Mouse (Mus musculus) gastrocnemius, adult 2 months (tissue): Measurements from ENCODE around the gene Krtap27-1. TPM values are rescaled to one million over a fixed set of nuclear protein-coding genes. Genes with fewer than 3 reads are reported as not detected.

ENCODE experiments used
- DNase-seq: peaks from one replicate; pipeline ENCODE4 v3.0.0; 2022
- H3K27ac ChIP-seq: fragments of 200-600 bp; 2 replicates; pipeline ENCODE4 v1.8.1; 2022; ENCODE audit warnings: mild to moderate bottlenecking
- H3K4me3 ChIP-seq: fragments of 200-600 bp; 2 replicates; pipeline ENCODE4 v1.8.1; 2022; ENCODE audit warnings: mild to moderate bottlenecking, moderate library complexity
- CTCF ChIP-seq: fragments of 200-600 bp; IDR thresholded peaks from 2 replicates; pipeline ENCODE4 v1.8.1; 2022; ENCODE audit warnings: antibody characterized with exemption, mild to moderate bottlenecking, moderate library complexity
- intact Hi-C: fragments of 180-260 bp; cut with DNase I; formaldehyde crosslinking; loops from one replicate; pipeline ENCODE4 v1.15.1; 2025
- long read RNA-seq, 2 experiments: library from polyadenylated mRNA; stranded (forward); transcript quantifications; one replicate each; pipeline ENCODE4 v2.0.0; 2021
- total RNA-seq, 2 experiments: library from RNA; stranded (reverse); gene quantifications; 2 replicates each; pipeline ENCODE4 v1.2.3; 2021

The Krtap27-1 gene
- total RNA-seq = not detected
- long read RNA-seq, experiment 1 = 0 reads
- long read RNA-seq, experiment 2 = 0 reads

- intact Hi-C loops = no loop called here
- Histone ChIP-seq H3K27ac (no peak within 1 kb of the TSS), H3K4me3 (no peak within 1 kb of the TSS)
- no peak for TF ChIP-seq CTCF
- DNase-seq = no peak
Observed at GRCm38 (mm10) chr16:88671571-88671970, at the start of gene Krtap27-1. Gene Krtap27-1, minus strand, starts transcription at chr16:88671671.

- no peak for DNase-seq
- Histone ChIP-seq H3K27ac (no peak overlapping the region), H3K4me3 (no peak overlapping the region)
- TF ChIP-seq CTCF = no peak
- intact Hi-C loops = no loop called here
Observed at GRCm38 (mm10) chr16:88720031-88720430, 48.6 kb upstream of the Krtap27-1 start.

DNA sequence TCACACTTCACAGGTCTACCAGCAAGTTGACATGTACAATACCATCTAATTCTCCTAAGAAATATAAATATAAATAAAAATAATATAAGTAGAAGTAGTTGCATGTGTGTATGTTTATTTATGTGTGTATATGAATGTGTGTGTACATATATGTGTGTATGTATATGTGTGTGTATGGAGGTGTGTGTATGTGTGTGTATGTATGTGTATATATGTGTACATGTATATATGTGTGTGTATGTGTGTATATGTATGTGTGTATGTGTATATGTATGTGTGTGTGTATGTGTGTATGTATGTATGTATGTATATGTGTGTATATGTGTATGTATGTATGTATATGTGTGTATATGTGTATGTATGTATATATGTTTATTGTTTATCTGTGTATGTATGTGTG, 45.1 kb upstream of the Krtap27-1 start:
- Histone ChIP-seq H3K27ac (no peak overlapping the region), H3K4me3 (no peak overlapping the region)
- no peak for TF ChIP-seq CTCF
- intact Hi-C loops = loop anchor here (10.0 kb wide), 1 partner anchor 108 kb away; the partner anchor contains the start of genes Krtap14 and Krtap15
- DNase-seq = no peak

DNA sequence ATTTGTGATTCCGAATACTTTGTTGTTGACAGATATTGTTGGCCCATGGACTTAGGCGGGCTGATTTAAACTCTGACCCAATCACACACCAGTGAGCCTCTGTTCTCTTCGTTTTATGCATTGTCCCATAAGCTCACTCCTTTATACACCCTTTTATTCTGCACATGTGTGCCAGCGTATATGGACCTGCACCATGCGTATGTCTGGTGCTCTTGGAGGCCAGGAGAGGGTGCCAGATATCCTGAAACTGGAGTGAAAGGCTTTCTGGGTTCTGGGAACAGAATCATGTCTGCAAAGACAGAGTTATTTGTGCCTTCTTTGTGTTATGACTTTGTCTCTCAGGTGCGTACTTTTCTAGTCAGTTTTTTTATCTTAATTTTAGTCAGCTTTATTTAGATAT, 39.8 kb upstream of the Krtap27-1 start:
- peak; percentile 17; the same call in 1 of the 2 replicates for TF ChIP-seq CTCF
- H3K4me3 ChIP-seq = no peak overlapping the region
- no peak for DNase-seq
- H3K27ac ChIP-seq = no peak overlapping the region
- intact Hi-C loops = loop anchor here (5.0 to 10.0 kb wide), 2 partner anchors 114 to 124 kb away; partner anchors contain the start of genes Krtap14 and Krtap15

DNA sequence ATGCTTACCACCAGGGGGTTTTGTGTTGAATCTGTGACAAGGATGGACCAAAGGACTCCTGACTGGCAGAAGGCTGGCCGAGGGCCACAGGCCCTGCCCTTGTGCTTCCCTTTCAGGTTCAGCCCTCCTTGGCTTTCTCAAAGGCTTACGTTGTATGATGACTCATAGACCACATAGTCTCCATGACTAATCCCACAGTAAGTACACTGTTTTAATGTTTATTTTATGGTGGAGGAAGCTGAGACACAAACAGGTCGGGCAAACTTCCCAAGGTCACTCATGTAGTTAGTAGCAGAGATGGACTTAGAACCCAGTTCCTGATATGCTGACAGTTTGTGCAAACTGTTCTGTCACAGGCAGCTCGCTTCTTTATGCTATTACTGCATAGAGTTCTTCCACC, 39.3 kb upstream of the Krtap27-1 start:
- TF ChIP-seq CTCF = no peak
- DNase-seq = no peak
- Histone ChIP-seq H3K27ac (no peak overlapping the region), H3K4me3 (no peak overlapping the region)
- intact Hi-C loops = loop anchor here (5.0 to 10.0 kb wide), 2 partner anchors 114 to 123 kb away; partner anchors contain the start of genes Krtap14 and Krtap15

GRCm38 (mm10) chr16:88707496-88708012, 36.1 kb upstream of the Krtap27-1 start, which contains the start of gene 2310061N02Rik:
Gene 2310061N02Rik, minus strand, starts transcription at chr16:88707962.
- H3K27ac ChIP-seq = no peak within 1 kb of the TSS
- DNase-seq = peak; percentile 36
- no peak for TF ChIP-seq CTCF
- intact Hi-C loops = no loop called here
- no peak within 1 kb of the TSS for H3K4me3 ChIP-seq

- H3K27ac ChIP-seq = no peak overlapping the region
- no peak overlapping the region for H3K4me3 ChIP-seq
- no peak for TF ChIP-seq CTCF
- intact Hi-C loops = no loop called here
- no peak for DNase-seq
Observed at GRCm38 (mm10) chr16:88701072-88701864, 29.8 kb upstream of the Krtap27-1 start.

DNA sequence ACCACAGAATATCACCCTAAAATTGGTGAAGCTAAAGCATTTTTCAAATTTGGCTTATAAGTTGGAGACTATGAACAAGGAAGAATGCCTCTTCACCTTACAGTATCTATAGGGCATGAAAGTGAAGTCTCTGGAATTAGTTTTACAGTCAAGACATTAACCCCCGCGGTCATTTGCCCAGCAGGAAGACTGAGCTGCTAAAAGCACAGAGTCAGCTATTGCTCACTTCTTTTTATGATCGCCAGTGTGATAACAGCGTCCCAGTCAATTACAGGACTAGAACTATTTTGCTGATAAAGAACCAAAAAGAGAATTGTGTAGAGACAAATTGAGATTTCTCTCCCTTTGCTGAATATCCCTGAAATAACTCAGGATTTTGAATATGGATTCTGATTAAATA, 24.8 kb upstream of the Krtap27-1 start:
- intact Hi-C loops = no loop called here
- no peak for TF ChIP-seq CTCF
- DNase-seq = no peak

DNA sequence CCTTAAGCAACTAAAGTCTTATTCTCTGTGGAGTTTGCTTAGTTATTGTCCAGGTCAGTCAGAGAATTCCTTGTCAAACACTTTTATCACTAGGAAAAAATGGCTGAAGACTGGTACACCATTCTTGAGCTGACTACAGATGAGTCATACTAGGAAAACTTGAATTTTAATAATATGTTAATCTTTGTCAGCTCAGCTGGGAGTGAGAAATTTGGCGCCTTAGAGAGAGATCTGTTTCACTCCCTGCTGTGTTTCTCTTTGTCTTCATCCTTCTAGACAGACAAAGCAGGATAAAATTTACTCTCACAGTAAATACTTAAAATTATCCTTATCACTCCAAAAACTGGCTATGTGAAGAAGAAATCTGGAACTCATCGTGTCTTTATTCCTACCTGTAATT, 9.8 kb upstream of the Krtap27-1 start:
- intact Hi-C loops = no loop called here
- Histone ChIP-seq H3K27ac (no peak overlapping the region), H3K4me3 (no peak overlapping the region)
- DNase-seq = no peak
- TF ChIP-seq CTCF = no peak

More for the DNA sequence above, 24.8 kb upstream of the Krtap27-1 start:
- Histone ChIP-seq H3K4me3 (no peak overlapping the region), H3K27ac (no peak overlapping the region)

- no peak for TF ChIP-seq CTCF
- Histone ChIP-seq H3K4me3 (no peak overlapping the region), H3K27ac (no peak overlapping the region)
- intact Hi-C loops = no loop called here
- DNase-seq = no peak
Observed at GRCm38 (mm10) chr16:88679099-88679498, 7.6 kb upstream of the Krtap27-1 start.

DNA sequence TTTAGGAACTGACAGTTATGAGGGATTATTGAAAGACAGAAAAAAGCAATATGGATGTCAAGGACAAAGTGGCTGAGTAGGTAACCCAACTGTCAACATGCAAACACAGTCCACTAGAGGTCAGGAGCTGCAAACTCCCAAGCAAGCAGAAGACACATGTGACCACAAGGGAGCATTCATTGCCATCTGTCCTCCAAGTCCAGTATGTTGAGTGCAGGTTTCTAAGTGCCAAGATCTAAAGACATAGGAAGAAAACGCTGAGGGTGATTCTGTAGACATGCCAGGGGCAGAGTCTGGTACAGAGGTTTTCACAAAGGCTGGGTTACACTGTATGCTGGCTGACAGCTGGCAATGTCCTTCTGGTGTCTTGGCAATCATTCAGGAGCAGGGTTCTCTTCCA, 14.0 kb downstream of the Krtap27-1 start:
- Histone ChIP-seq H3K4me3 (no peak overlapping the region), H3K27ac (no peak overlapping the region)
- peak; percentile 52 for TF ChIP-seq CTCF
- intact Hi-C loops = loop anchor here (5.0 kb wide), 1 partner anchor 165 kb away; the partner anchor contains the start of gene Krtap15
- no peak for DNase-seq

DNA sequence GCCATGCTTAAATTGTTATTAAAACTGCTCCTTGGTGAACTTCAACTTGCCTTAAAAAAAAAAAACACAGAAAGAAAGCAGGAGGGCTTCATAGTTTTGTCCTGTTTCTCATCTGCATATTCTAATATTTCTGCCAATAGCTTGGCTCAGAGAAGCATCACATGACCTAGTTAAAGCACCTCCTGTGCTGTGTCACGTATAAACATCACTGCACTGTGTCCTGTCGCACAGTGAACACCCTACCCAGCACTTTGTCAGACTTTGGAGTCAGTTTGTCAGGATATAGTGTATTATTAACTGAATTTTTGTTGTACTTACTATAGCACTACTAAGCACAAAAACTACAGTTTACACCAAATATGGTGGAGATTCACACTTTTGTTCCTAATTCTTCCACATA, 19.5 kb downstream of the Krtap27-1 start:
- Histone ChIP-seq H3K4me3 (no peak overlapping the region), H3K27ac (no peak overlapping the region)
- no peak for DNase-seq
- intact Hi-C loops = no loop called here
- TF ChIP-seq CTCF = no peak

GRCm38 (mm10) chr16:88651082-88651481, 20.4 kb downstream of the Krtap27-1 start:
- Histone ChIP-seq H3K4me3 (no peak overlapping the region), H3K27ac (no peak overlapping the region)
- no peak for DNase-seq
- no peak for TF ChIP-seq CTCF
- intact Hi-C loops = no loop called here
